Mouse (Mus musculus) spleen, adult 2 months (tissue): ENCODE measurements around the gene Atp6v1e1.

ENCODE experiments used
- CTCF ChIP-seq: fragments of 200-500 bp; IDR thresholded peaks from 2 replicates; pipeline ENCODE4 v1.5.1; 2011; ENCODE audit warnings: mild to moderate bottlenecking, inconsistent platforms; ENCODE audit not compliant: insufficient read depth, insufficient read length, insufficient replicate concordance; ENCODE audit errors: extremely low read depth
- POLR2A ChIP-seq: fragments of 200-500 bp; IDR thresholded peaks from 2 replicates; pipeline ENCODE4 v1.6.1; 2011; ENCODE audit warnings: low read depth, low read length, inconsistent platforms

GRCm38 (mm10) chr6:120788068-120788607, 34.5 kb downstream of the Atp6v1e1 start:
- TF ChIP-seq POLR2A (no peak), CTCF (no peak)
